Mouse (Mus musculus) liver, adult (tissue): ENCODE data around the gene Pprc1.

ENCODE experiments used
- GATA4 ChIP-seq: IDR thresholded peaks from 2 replicates; pipeline ENCODE4 v1.6.1; 2014; ENCODE audit warnings: mild to moderate bottlenecking, low read length; ENCODE audit not compliant: insufficient replicate concordance

Gene Pprc1

GRCm38 (mm10) chr19:46104187-46104557 is 59.5 kb downstream of the Pprc1 start:
- TF ChIP-seq GATA4: no peak

DNA sequence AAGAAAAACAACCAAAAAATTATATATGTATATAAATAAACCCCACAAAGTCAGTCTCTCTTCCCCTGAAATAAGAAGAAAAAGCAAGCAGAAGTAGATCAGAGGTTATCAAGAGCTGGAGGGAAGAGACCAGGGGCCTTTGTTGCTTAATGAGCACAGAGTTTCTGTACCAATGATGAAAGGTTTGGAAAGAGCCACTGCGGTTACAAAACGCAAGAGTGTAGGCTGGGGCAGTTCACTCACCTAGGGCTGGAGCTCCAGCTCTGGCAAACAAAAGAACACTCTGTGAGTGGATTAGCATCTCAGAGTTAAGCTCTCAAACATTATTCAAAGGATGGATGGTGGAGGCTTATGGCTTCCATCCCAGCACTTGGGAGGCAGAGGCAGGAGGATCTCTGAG is 65.5 kb downstream of the Pprc1 start:
- peak; percentile 9; the same call in 1 of the 2 replicates for TF ChIP-seq GATA4

DNA sequence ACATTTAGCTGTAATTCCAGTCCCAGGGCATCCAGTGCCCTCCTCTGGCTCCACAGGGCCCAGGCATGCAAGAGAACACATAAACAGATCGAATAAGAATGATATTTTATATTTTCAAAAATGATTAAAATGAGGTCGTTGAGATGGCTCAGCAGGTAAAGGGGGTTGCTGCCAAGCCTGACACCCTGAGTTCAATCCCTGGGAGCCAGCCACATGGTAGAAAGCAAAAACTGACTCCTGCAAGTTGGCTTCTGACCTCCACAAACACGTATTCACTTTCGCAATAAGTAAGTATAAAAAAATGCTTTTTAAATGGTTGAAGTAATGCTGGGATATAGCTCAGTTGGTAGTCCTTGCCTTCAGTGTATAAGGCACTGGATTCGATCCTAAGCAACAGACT is 66.1 kb downstream of the Pprc1 start:
- no peak for TF ChIP-seq GATA4

- no peak for TF ChIP-seq GATA4
Measured at GRCm38 (mm10) chr19:46114617-46115016, 69.9 kb downstream of the Pprc1 start.

DNA sequence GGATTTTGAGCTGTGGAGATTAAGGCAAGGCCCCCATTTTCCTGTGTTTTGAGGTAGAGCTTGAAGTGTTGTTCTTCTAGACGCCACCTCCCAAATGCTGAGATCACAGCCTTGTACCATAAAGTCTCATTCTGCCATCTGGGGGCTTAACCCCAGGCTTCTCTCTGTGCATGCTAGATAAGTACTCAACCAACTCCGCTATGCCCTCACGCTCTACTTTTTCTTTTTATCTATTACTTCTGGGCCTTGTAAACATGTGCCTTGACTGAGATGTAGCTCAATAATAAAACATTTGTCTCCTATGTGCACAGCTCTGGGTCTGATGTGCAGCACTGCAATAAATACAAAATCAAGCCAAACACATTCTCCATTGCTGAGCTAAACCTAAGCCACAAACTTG is 74.8 kb downstream of the Pprc1 start:
- TF ChIP-seq GATA4: no peak

GRCm38 (mm10) chr19:46120872-46121271 is 76.2 kb downstream of the Pprc1 start:
- TF ChIP-seq GATA4: no peak
